Mouse (Mus musculus) ES-CJ7 (cell line): ENCODE measurements at regions not wholly inside any gene's neighbourhood (a gene's known extent, or its start where the extent isn't known, plus 50 kb on each side); places are given as distances from the start of the nearest gene placed in this dataset.

Experiments used
- DNase-seq: peaks from one replicate; pipeline ENCODE4 v3.0.0; 2011; ENCODE audit warnings: low read depth, low spot score

GRCm38 (mm10) chr13:99580296-99580695 is 64.0 kb upstream of the Map1b start:
- peak; percentile 9 for DNase-seq

GRCm38 (mm10) chr13:99579596-99580175 is 63.3 kb upstream of the Map1b start:
- DNase-seq = no peak

DNA sequence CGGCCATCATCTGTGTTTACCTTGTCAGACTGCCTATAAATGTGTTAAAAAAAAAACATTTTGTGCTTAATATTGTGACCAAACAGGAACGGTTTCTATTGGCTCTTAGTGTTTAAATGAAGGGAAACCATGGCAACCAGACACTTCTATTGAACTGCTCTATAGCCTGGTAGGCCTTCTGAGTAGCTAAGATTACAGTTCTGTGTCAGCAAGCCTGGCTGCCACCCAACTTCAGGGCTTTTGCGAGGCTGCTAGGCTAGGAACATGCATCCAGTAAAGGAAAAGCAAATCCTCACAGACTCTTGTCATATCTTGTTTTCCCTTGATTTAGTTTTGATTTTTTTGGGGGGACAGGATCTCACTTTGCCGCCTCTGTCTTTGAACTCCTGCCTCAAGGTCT is 61.3 kb upstream of the Map1b start:
- no peak for DNase-seq

GRCm38 (mm10) chr13:99573021-99573420 is 56.7 kb upstream of the Map1b start:
- no peak for DNase-seq

GRCm38 (mm10) chr13:99572381-99572780 is 56.0 kb upstream of the Map1b start:
- DNase-seq = no peak
